ENCODE assay signal across 20 mouse cellular contexts in genomic region chr12:83392011-83392410, GRCm38 (mm10).
A peak's percentile ranks its signal among the peaks of the same experiment; 100 is the strongest.
DNase-seq lines count a peak whose midpoint lies in the region.
"Had no signal": no experiment of that assay in that cellular context is flagged by ENCODE, and none has a peak within 500 bp of the region (broad histone marks: within the 10 kb centered on the region; RNA-seq: fewer than 3 reads in every experiment).

No protein-coding gene starts in this region.

- no peaks in the 10 kb centered on the region for H3K27me3 ChIP-seq in midbrain, embryonic 10.5 days (ENCODE audit: low read depth, poor library complexity, severe bottlenecking)
- H3K27me3 ChIP-seq: CH12.LX; embryonic facial prominence, embryonic 12.5 days; forebrain, embryonic 13.5 days; forebrain, embryonic 15.5 days had no signal

- no peak overlapping the region for H3K4me3 ChIP-seq in midbrain, embryonic 10.5 days
- H3K4me3 ChIP-seq: embryonic facial prominence, embryonic 10.5 days; embryonic facial prominence, embryonic 12.5 days; forebrain, embryonic 13.5 days; forebrain, embryonic 15.5 days had no signal

- DNase-seq in adrenal gland, adult (ENCODE audit: inconsistent age in 2 of 2, low spot score in 1 of 2) = peak; percentile 58 to 72
- DNase-seq in adrenal gland, adult 18-20 months (ENCODE audit: low spot score in 2 of 2) = no peak
- peak; percentile 25 for DNase-seq in adrenal gland, postnatal 10 days
- DNase-seq in adrenal gland, postnatal 4 days (ENCODE audit: low spot score in 2 of 2) = no peak
- DNase-seq in adrenal gland, postnatal 36 days = peak; percentile 34 to 35
- DNase-seq in retina, embryonic 14.5 days (ENCODE audit: low spot score) = peak; percentile 41
- DNase-seq in midbrain, embryonic 10.5 days (ENCODE audit: low spot score) = no peak
- no peak for DNase-seq in frontal cortex, adult 2 months (ENCODE audit: extremely low spot score in 1 of 2, low spot score in 1 of 2)
- DNase-seq: B cell, adult 2 months; cerebellum, adult 11-12 months; cerebellum, adult 2 months; cerebellum, adult 9-10 months; cerebellum, postnatal 10 days; cerebellum, postnatal 25 days; forebrain, postnatal 0 days had no signal

- 92% methylated on average over 16 of the region's 16 CpGs for WGBS in midbrain, embryonic 10.5 days

- no peak overlapping the region for H3K27ac ChIP-seq in midbrain, embryonic 10.5 days (replicated peaks)
- H3K27ac ChIP-seq: embryonic facial prominence, embryonic 10.5 days; embryonic facial prominence, embryonic 12.5 days; forebrain, embryonic 13.5 days; forebrain, embryonic 15.5 days had no signal

- peaks cover 16% of the 10 kb centered on the region for H3K4me1 ChIP-seq in midbrain, embryonic 10.5 days
- H3K4me1 ChIP-seq: embryonic facial prominence, embryonic 12.5 days; forebrain, embryonic 13.5 days; forebrain, embryonic 15.5 days had no signal

- no peaks in the 10 kb centered on the region for H3K36me3 ChIP-seq in midbrain, embryonic 10.5 days
- H3K36me3 ChIP-seq: embryonic facial prominence, embryonic 10.5 days; embryonic facial prominence, embryonic 12.5 days; forebrain, embryonic 15.5 days had no signal

- no peaks in the 10 kb centered on the region for H3K9me3 ChIP-seq in midbrain, embryonic 10.5 days (replicated peaks)
- H3K9me3 ChIP-seq: embryonic facial prominence, embryonic 10.5 days; embryonic facial prominence, embryonic 12.5 days; forebrain, embryonic 13.5 days; forebrain, embryonic 15.5 days had no signal

Comparison
In these comparisons a context has a peak if more than half of its experiments do, and no peak if none do; other contexts are left out.
1. DNase-seq: peak in adrenal gland, adult (2 of 2), adrenal gland, postnatal 10 days (single experiment), adrenal gland, postnatal 36 days (2 of 2) and retina, embryonic 14.5 days (single experiment); none in adrenal gland, adult 18-20 months (0 of 2), adrenal gland, postnatal 4 days (0 of 2), midbrain, embryonic 10.5 days (single experiment) and frontal cortex, adult 2 months (0 of 2).